Mouse (Mus musculus) liver, embryonic 14.5 days (tissue): ENCODE results near the gene Btg1.

ENCODE experiments used
- CTCF ChIP-seq: IDR thresholded peaks from 2 replicates; pipeline ENCODE4 v1.5.1; 2016; ENCODE audit warnings: antibody characterized with exemption, low read depth, control low read depth
- EP300 ChIP-seq: IDR thresholded peaks from 2 replicates; pipeline ENCODE4 v1.6.1; 2016; ENCODE audit warnings: antibody characterized with exemption, low read depth

- TF ChIP-seq CTCF (no peak), EP300 (no peak)
These were observed 37.8 kb downstream of the Btg1 start for GRCm38 (mm10) chr10:96654576-96654975.
